30 mouse cellular contexts compared by ENCODE assay signal in genomic region chr10:27001554-27002178, GRCm38 (mm10).
DNase-seq lines count a peak whose midpoint lies in the region; ATAC-seq and TF ChIP-seq lines count a peak whose summit lies in the region.
"Had no signal": no experiment of that assay in that cellular context is flagged by ENCODE, and none has a peak within 500 bp of the region (broad histone marks: within the 10 kb centered on the region; RNA-seq: fewer than 3 reads in every experiment).

No protein-coding gene starts in this region.

- no peak overlapping the region for H3K9ac ChIP-seq in forebrain, embryonic 11.5 days (ENCODE audit: low read length)
- no peak overlapping the region for H3K9ac ChIP-seq in midbrain, embryonic 11.5 days (ENCODE audit: low read length)
- H3K9ac ChIP-seq in midbrain, postnatal 0 days (replicated peaks; ENCODE audit: low read length, poor library complexity, severe bottlenecking): no peak overlapping the region
- no peak overlapping the region for H3K9ac ChIP-seq in forebrain, embryonic 16.5 days (replicated peaks; ENCODE audit: low read depth, low read length)
- H3K9ac ChIP-seq: embryonic facial prominence, embryonic 13.5 days; kidney, embryonic 15.5 days; limb, embryonic 12.5 days; liver, embryonic 15.5 days; lung, embryonic 14.5 days; neural tube, embryonic 13.5 days; stomach, embryonic 15.5 days had no signal

- ATAC-seq in forebrain, embryonic 11.5 days (replicated peaks; ENCODE audit: low FRiP score): peak; percentile 63
- ATAC-seq in midbrain, embryonic 11.5 days (ENCODE audit: low FRiP score): no peak
- no peak for ATAC-seq in midbrain, postnatal 0 days (ENCODE audit: low FRiP score)
- ATAC-seq in forebrain, embryonic 16.5 days: peak; percentile 84
- ATAC-seq: Patski had no signal

- no peaks in the 10 kb centered on the region for H3K36me3 ChIP-seq in forebrain, embryonic 11.5 days (ENCODE audit: control insufficient read depth, insufficient read depth, low read length)
- H3K36me3 ChIP-seq in forebrain, embryonic 10.5 days (replicated peaks): no peaks in the 10 kb centered on the region
- no peaks in the 10 kb centered on the region for H3K36me3 ChIP-seq in midbrain, embryonic 11.5 days (ENCODE audit: control insufficient read depth, insufficient read depth, low read length)
- H3K36me3 ChIP-seq in midbrain, postnatal 0 days (ENCODE audit: insufficient read depth, low read length): no peaks in the 10 kb centered on the region
- no peaks in the 10 kb centered on the region for H3K36me3 ChIP-seq in forebrain, embryonic 16.5 days (ENCODE audit: control insufficient read depth, insufficient read depth)
- H3K36me3 ChIP-seq: embryonic facial prominence, embryonic 13.5 days; kidney, embryonic 15.5 days; limb, embryonic 12.5 days; liver, embryonic 15.5 days; neural tube, embryonic 13.5 days; stomach, embryonic 15.5 days had no signal

- H3K4me2 ChIP-seq in forebrain, embryonic 11.5 days (ENCODE audit: low read depth, low read length, severe bottlenecking): no peak overlapping the region
- no peak overlapping the region for H3K4me2 ChIP-seq in midbrain, embryonic 11.5 days
- H3K4me2 ChIP-seq in midbrain, postnatal 0 days (ENCODE audit: low read depth, low read length, poor library complexity, severe bottlenecking): no peak overlapping the region
- no peak overlapping the region for H3K4me2 ChIP-seq in forebrain, embryonic 16.5 days (ENCODE audit: low read length)
- H3K4me2 ChIP-seq: embryonic facial prominence, embryonic 13.5 days; heart, embryonic 11.5 days; kidney, embryonic 15.5 days; limb, embryonic 12.5 days; liver, embryonic 15.5 days; lung, embryonic 14.5 days; neural tube, embryonic 13.5 days; stomach, embryonic 15.5 days had no signal

- no peak for DNase-seq in forebrain, embryonic 11.5 days (ENCODE audit: low spot score)
- DNase-seq in forebrain, embryonic 10.5 days (ENCODE audit: extremely low spot score, low spot score): no peak
- peak; percentile 12 for DNase-seq in midbrain, embryonic 11.5 days (ENCODE audit: low spot score, missing footprints)
- DNase-seq in midbrain, postnatal 0 days (ENCODE audit: low spot score): no peak
- DNase-seq in brain, embryonic 14.5 days (ENCODE audit: low read depth): peak; percentile 81
- no peak for DNase-seq in kidney, postnatal 10 days
- DNase-seq in heart, adult 8-10 months (ENCODE audit: low spot score): no peak
- DNase-seq: adrenal gland, postnatal 14 days; cerebellum, adult 18-20 months; cerebellum, postnatal 10 days; gastrocnemius, postnatal 10 days; heart, postnatal 4 days; kidney, adult 18-20 months; kidney, postnatal 36 days; lung, embryonic 14.5 days; lung, postnatal 14 days; right cerebral cortex, postnatal 14 days; thymus, postnatal 14 days had no signal

- WGBS in forebrain, embryonic 11.5 days: 66% methylated on average over 2 of the region's 2 CpGs
- WGBS in forebrain, embryonic 10.5 days: 89% methylated on average over 2 of the region's 2 CpGs
- WGBS in midbrain, embryonic 11.5 days: 84% methylated on average over 2 of the region's 2 CpGs
- WGBS in midbrain, postnatal 0 days: 86% methylated on average over 2 of the region's 2 CpGs
- 18% methylated on average over 2 of the region's 2 CpGs for WGBS in forebrain, embryonic 16.5 days

- no peak overlapping the region for H3K4me3 ChIP-seq in forebrain, embryonic 11.5 days (ENCODE audit: low read depth, low read length)
- no peak overlapping the region for H3K4me3 ChIP-seq in forebrain, embryonic 10.5 days
- H3K4me3 ChIP-seq in midbrain, embryonic 11.5 days (ENCODE audit: low read depth, low read length): no peak overlapping the region
- H3K4me3 ChIP-seq in midbrain, postnatal 0 days (ENCODE audit: low read depth, low read length): no peak overlapping the region
- no peak overlapping the region for H3K4me3 ChIP-seq in forebrain, embryonic 16.5 days (replicated peaks; ENCODE audit: low read length)
- H3K4me3 ChIP-seq: embryonic facial prominence, embryonic 13.5 days; kidney, embryonic 15.5 days; layer of hippocampus, adult 2 months; left cerebral cortex, adult 2 months; limb, embryonic 12.5 days; liver, embryonic 15.5 days; neural tube, embryonic 13.5 days; stomach, embryonic 15.5 days had no signal

- TF ChIP-seq CTCF in midbrain, postnatal 0 days (IDR thresholded peaks at IDR 0.05): no peak
- TF ChIP-seq CTCF in brain, embryonic 14.5 days (IDR thresholded peaks at IDR 0.05; ENCODE audit: borderline replicate concordance, extremely low read depth, insufficient read depth, insufficient read length): no peak

- TF ChIP-seq POLR2A in brain, embryonic 14.5 days (IDR thresholded peaks at IDR 0.05; ENCODE audit: borderline replicate concordance, extremely low read depth, insufficient read depth, insufficient read length, poor library complexity, severe bottlenecking): no peak

- H3K9me3 ChIP-seq in forebrain, embryonic 11.5 days (ENCODE audit: control insufficient read depth, low read length): no peaks in the 10 kb centered on the region
- no peaks in the 10 kb centered on the region for H3K9me3 ChIP-seq in forebrain, embryonic 10.5 days
- H3K9me3 ChIP-seq in midbrain, embryonic 11.5 days (ENCODE audit: control insufficient read depth, low read length): no peaks in the 10 kb centered on the region
- no peaks in the 10 kb centered on the region for H3K9me3 ChIP-seq in midbrain, postnatal 0 days (ENCODE audit: low read length)
- no peaks in the 10 kb centered on the region for H3K9me3 ChIP-seq in forebrain, embryonic 16.5 days (ENCODE audit: control insufficient read depth, low read length)
- H3K9me3 ChIP-seq: embryonic facial prominence, embryonic 13.5 days; kidney, embryonic 15.5 days; limb, embryonic 12.5 days; liver, embryonic 15.5 days; neural tube, embryonic 13.5 days; stomach, embryonic 15.5 days had no signal

- H3K27ac ChIP-seq in forebrain, embryonic 11.5 days (ENCODE audit: low read depth, low read length): no peak overlapping the region
- no peak overlapping the region for H3K27ac ChIP-seq in forebrain, embryonic 10.5 days
- H3K27ac ChIP-seq in midbrain, embryonic 11.5 days (ENCODE audit: low read depth, low read length): no peak overlapping the region
- no peak overlapping the region for H3K27ac ChIP-seq in midbrain, postnatal 0 days (ENCODE audit: low read depth, low read length)
- H3K27ac ChIP-seq in forebrain, embryonic 16.5 days (ENCODE audit: low read length): no peak overlapping the region
- H3K27ac ChIP-seq: embryonic facial prominence, embryonic 13.5 days; kidney, embryonic 15.5 days; layer of hippocampus, adult 2 months; left cerebral cortex, adult 2 months; limb, embryonic 12.5 days; liver, embryonic 15.5 days; neural tube, embryonic 13.5 days; stomach, embryonic 15.5 days had no signal

- H3K4me1 ChIP-seq in forebrain, embryonic 11.5 days (replicated peaks; ENCODE audit: control insufficient read depth, insufficient read depth, low read length): no peaks in the 10 kb centered on the region
- H3K4me1 ChIP-seq in forebrain, embryonic 10.5 days: peaks cover 5% of the 10 kb centered on the region; the same call in 1 of the 2 replicates
- H3K4me1 ChIP-seq in midbrain, embryonic 11.5 days (ENCODE audit: control insufficient read depth, insufficient read depth, low read length): no peaks in the 10 kb centered on the region
- H3K4me1 ChIP-seq in midbrain, postnatal 0 days (ENCODE audit: insufficient read depth, low read length): no peaks in the 10 kb centered on the region
- peaks cover 8% of the 10 kb centered on the region; the same call in 1 of the 2 replicates for H3K4me1 ChIP-seq in forebrain, embryonic 16.5 days (replicated peaks; ENCODE audit: control insufficient read depth, insufficient read depth, low read length)
- H3K4me1 ChIP-seq: embryonic facial prominence, embryonic 13.5 days; kidney, embryonic 15.5 days; neural tube, embryonic 13.5 days; stomach, embryonic 15.5 days had no signal

- H3K27me3 ChIP-seq in forebrain, embryonic 11.5 days (ENCODE audit: control insufficient read depth, insufficient read depth, low read length): no peaks in the 10 kb centered on the region
- no peaks in the 10 kb centered on the region for H3K27me3 ChIP-seq in forebrain, embryonic 10.5 days (ENCODE audit: poor library complexity, severe bottlenecking)
- H3K27me3 ChIP-seq in midbrain, embryonic 11.5 days (ENCODE audit: control insufficient read depth, insufficient read depth, low read length): no peaks in the 10 kb centered on the region
- H3K27me3 ChIP-seq in midbrain, postnatal 0 days (ENCODE audit: insufficient read depth, low read length): no peaks in the 10 kb centered on the region
- H3K27me3 ChIP-seq in forebrain, embryonic 16.5 days (replicated peaks; ENCODE audit: control insufficient read depth, insufficient read depth, low read length): no peaks in the 10 kb centered on the region
- H3K27me3 ChIP-seq: CH12.LX; embryonic facial prominence, embryonic 13.5 days; kidney, embryonic 15.5 days; limb, embryonic 12.5 days; liver, embryonic 15.5 days; neural tube, embryonic 13.5 days; Patski; stomach, embryonic 15.5 days had no signal

Comparison
In these comparisons a context has a peak if more than half of its experiments do, and no peak if none do; other contexts are left out.
1. DNase-seq: peak in midbrain, embryonic 11.5 days (single experiment) and brain, embryonic 14.5 days (single experiment); none in forebrain, embryonic 11.5 days (single experiment), forebrain, embryonic 10.5 days (single experiment), midbrain, postnatal 0 days (single experiment), kidney, postnatal 10 days (single experiment) and heart, adult 8-10 months (single experiment).
2. ATAC-seq: peak in forebrain, embryonic 11.5 days (single experiment) and forebrain, embryonic 16.5 days (single experiment); none in midbrain, embryonic 11.5 days (single experiment) and midbrain, postnatal 0 days (single experiment).